Mouse (Mus musculus): ENCODE results near the gene Gm20547. TPM values are rescaled to one million over a fixed set of nuclear protein-coding genes. Genes with fewer than 3 reads are reported as not detected.
"Not testable (repeated sequence)": the region's sequence is repeated elsewhere in the genome, so short reads cannot be mapped to it uniquely, and the experiment has no call there.

The Gm20547 gene
- total and polyA plus RNA-seq, 2 experiments: 0.09 TPM; not detected in 1

DNA sequence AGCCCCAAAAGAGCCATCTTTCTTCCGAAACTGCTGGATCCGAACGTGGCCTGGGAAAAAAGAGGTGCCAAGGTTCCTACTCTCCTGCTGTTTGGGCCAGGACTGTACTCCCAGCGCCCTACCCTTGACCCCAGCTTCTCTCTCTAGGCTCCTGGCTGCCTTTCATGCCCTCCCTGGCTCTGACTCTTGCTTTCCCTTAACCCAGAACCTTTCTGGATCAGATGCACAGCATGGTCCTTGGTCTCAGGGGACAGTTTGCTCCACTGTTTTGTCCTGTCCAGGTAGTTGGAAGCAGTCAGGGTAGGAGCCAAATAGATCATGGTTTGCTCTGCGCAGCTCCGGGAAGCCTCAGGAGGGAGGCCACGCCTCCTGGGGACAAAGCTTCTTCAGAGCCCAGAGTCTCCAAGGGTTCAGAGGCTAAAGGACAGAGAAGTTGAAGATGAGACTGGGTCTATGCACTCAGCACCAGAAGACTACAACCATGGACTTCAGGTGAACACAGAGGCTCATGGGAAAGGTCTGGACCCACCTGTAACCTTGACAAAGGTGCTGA is 66.9 kb downstream of the Gm20547 start:
- Histone ChIP-seq H3K9ac (ENCODE audit: low read depth, low read length) (no peak overlapping the region), H3K27ac (replicated peaks; ENCODE audit: insufficient read depth, low read depth, low read length) (peak overlapping the region; percentile 32), H3K27me3 (ENCODE audit: control insufficient read depth, insufficient read depth, low read length) (no peaks in the 10 kb centered on the region), H3K4me3 (ENCODE audit: insufficient read depth, low read depth, low read length) (no peak overlapping the region), H3K4me1 (ENCODE audit: control insufficient read depth, insufficient read depth, low read length) (peaks cover 12% of the 10 kb centered on the region), H3K79me2 (ENCODE audit: control insufficient read depth, insufficient read depth, low read length) (no peaks in the 10 kb centered on the region), H3K36me3 (ENCODE audit: control insufficient read depth, insufficient read depth, low read length) (no peaks in the 10 kb centered on the region)
- DNase-seq (ENCODE audit: extremely low read depth, low read depth, low spot score): peak; percentile 95
- 24% methylated on average over 7 of the region's 7 CpGs for WGBS
- TF ChIP-seq POLR2A (IDR thresholded peaks at IDR 0.05; ENCODE audit: extremely low read depth, insufficient read depth, low read length): no peak
- TF ChIP-seq CTCF (IDR thresholded peaks at IDR 0.05; ENCODE audit: low read depth, low read length): no peak

DNA sequence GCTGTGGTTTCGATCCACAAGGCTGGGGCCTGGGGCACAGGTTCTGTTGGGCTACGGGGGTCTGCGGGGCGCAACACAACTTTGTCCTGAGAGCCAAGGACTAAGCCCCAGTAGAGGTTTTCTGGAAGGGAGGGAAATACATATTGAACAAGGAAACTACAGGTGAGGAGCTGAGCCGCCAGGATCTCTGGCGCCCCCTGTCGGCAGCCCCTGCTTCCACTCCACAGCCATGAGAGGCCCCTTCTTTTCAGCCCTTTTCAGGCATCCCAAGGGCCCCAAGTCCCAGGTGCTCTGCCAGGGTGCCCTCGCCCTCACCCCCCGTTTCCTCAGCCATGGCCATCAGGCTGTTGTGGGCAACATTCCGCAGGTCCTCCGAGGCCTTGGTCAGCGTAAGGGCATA is 68.1 kb downstream of the Gm20547 start:
- H3K36me3 ChIP-seq (ENCODE audit: control insufficient read depth, insufficient read depth, low read length): not testable (repeated sequence)

DNA sequence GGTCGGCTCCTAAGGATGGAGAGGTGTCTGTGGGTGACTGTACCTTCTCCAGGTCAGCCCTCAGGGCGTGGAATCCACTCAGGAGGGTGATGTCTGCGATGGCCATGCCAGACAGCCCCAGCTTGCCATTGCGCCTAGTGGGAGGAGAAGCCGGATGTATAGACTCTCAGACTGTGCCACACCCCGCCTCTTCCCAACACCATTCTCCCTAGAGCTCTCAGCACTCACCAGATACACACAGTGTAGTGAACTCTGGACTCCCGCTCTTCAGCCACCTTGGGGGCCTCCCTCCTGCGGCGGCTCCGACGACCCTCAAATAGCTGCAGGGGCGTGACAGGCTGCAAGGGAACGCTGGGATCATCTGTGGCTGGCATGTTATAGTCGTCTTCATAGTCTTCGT is 70.6 kb downstream of the Gm20547 start:
- Histone ChIP-seq H3K36me3 (ENCODE audit: control insufficient read depth, insufficient read depth, low read length) (no peaks in the 10 kb centered on the region), H3K4me1 (ENCODE audit: control insufficient read depth, insufficient read depth, low read length) (peaks cover 20% of the 10 kb centered on the region), H3K27ac (replicated peaks; ENCODE audit: insufficient read depth, low read depth, low read length) (no peak overlapping the region), H3K4me3 (ENCODE audit: insufficient read depth, low read depth, low read length) (no peak overlapping the region), H3K9ac (ENCODE audit: low read depth, low read length) (no peak overlapping the region), H3K79me2 (ENCODE audit: control insufficient read depth, insufficient read depth, low read length) (no peaks in the 10 kb centered on the region), H3K27me3 (ENCODE audit: control insufficient read depth, insufficient read depth, low read length) (no peaks in the 10 kb centered on the region)
- DNase-seq (ENCODE audit: extremely low read depth, low read depth, low spot score): no peak
- TF ChIP-seq POLR2A (IDR thresholded peaks at IDR 0.05; ENCODE audit: extremely low read depth, insufficient read depth, low read length): no peak
- TF ChIP-seq CTCF (IDR thresholded peaks at IDR 0.05; ENCODE audit: low read depth, low read length): no peak
- WGBS: 74% methylated on average over 15 of the region's 15 CpGs

More for the DNA sequence above, 68.1 kb downstream of the Gm20547 start:
- peaks cover 15% of the 10 kb centered on the region for H3K4me1 ChIP-seq (ENCODE audit: control insufficient read depth, insufficient read depth, low read length)
- DNase-seq (ENCODE audit: extremely low read depth, low read depth, low spot score); H3K79me2 ChIP-seq (ENCODE audit: control insufficient read depth, insufficient read depth, low read length); H3K4me3 ChIP-seq (ENCODE audit: insufficient read depth, low read depth, low read length); H3K27ac ChIP-seq (replicated peaks; ENCODE audit: insufficient read depth, low read depth, low read length); H3K9ac ChIP-seq (ENCODE audit: low read depth, low read length); H3K27me3 ChIP-seq (ENCODE audit: control insufficient read depth, insufficient read depth, low read length): not testable (repeated sequence)
- TF ChIP-seq CTCF (IDR thresholded peaks at IDR 0.05; ENCODE audit: low read depth, low read length): peak; percentile 83
- 68% methylated on average over 12 of the region's 12 CpGs for WGBS

DNA sequence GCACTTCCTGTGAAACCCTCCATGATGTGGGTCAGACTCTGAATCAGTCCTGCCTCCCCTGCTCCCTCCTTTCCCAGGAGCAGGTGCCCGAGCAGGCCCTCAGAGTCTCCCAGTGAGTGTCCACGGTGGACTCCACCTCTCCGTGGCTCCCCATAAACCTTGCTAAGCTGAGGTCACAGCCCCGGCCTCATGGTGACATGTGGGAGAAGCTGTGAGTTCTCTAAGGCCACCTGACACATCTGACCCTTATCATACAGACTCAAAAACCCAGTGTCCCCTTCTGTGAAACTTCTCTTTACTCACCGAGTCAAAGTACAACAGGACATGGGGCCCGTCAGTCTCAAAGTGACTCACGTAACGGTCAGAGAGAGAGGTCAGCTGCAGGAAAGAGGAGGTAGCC is 71.0 kb downstream of the Gm20547 start:
- H3K27me3 ChIP-seq (ENCODE audit: control insufficient read depth, insufficient read depth, low read length); H3K9ac ChIP-seq (ENCODE audit: low read depth, low read length); H3K36me3 ChIP-seq (ENCODE audit: control insufficient read depth, insufficient read depth, low read length); H3K4me3 ChIP-seq (ENCODE audit: insufficient read depth, low read depth, low read length); H3K79me2 ChIP-seq (ENCODE audit: control insufficient read depth, insufficient read depth, low read length); H3K27ac ChIP-seq (replicated peaks; ENCODE audit: insufficient read depth, low read depth, low read length): not testable (repeated sequence)
- H3K4me1 ChIP-seq (ENCODE audit: control insufficient read depth, insufficient read depth, low read length): peaks cover 20% of the 10 kb centered on the region
- WGBS: 30% methylated on average over 8 of the region's 8 CpGs
- DNase-seq (ENCODE audit: extremely low read depth, low read depth, low spot score): peak; percentile 53

DNA sequence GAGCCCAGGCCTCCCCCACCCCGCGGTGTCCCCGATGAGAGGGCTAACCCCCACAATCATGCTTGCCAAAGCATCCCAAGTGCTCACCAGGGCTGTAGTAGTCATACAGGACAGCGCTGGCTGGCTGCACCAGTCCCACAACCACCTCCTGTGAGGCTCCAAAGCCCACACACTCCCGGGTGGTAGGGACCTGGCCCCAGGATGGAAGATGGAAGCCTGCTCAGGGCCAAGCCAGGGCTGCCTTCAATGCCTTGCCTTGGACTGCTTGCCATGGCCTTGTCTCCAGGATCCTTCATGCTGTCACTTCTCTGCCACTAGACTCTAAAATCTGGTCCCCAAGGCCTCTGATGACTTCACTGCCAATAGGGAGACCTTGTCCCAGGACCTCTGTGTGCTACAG is 71.4 kb downstream of the Gm20547 start:
- H3K27me3 ChIP-seq (ENCODE audit: control insufficient read depth, insufficient read depth, low read length); H3K9ac ChIP-seq (ENCODE audit: low read depth, low read length); DNase-seq (ENCODE audit: extremely low read depth, low read depth, low spot score); H3K36me3 ChIP-seq (ENCODE audit: control insufficient read depth, insufficient read depth, low read length); H3K4me3 ChIP-seq (ENCODE audit: insufficient read depth, low read depth, low read length); H3K79me2 ChIP-seq (ENCODE audit: control insufficient read depth, insufficient read depth, low read length): not testable (repeated sequence)
- Histone ChIP-seq H3K27ac (replicated peaks; ENCODE audit: insufficient read depth, low read depth, low read length) (peak overlapping the region; percentile 26; the same call in 1 of the 2 replicates), H3K4me1 (ENCODE audit: control insufficient read depth, insufficient read depth, low read length) (peaks cover 20% of the 10 kb centered on the region)
- WGBS: 88% methylated on average over 5 of the region's 5 CpGs

DNA sequence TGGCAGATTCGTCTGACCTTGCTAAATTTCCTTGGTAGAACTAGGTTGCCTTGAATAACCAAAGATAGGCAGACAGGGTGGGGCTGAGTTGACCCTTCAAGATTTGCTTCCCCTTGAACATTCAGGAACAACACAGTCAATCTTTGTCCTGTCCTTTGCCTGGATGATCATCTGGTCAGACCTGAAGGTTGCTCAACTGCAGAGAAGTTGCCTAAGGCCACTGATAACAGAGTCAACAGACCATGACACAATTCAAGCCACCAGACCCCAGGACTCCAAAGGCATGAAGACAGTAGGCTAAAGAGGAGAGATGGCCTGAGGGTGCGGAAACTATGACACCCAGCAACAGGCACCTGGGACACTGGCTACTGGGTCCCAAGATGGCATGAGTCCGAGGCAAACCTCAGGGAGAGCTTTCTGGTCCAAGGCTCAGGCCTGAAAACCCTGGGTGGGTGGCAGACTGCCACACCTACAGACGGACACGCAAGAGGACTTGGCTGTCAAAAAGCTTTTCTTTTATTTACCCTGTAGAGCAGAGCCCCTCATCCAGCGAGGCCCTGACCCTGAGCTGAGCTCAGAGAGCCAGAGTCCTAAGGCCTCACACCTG is 73.1 kb downstream of the Gm20547 start:
- Histone ChIP-seq H3K36me3 (ENCODE audit: control insufficient read depth, insufficient read depth, low read length) (no peaks in the 10 kb centered on the region), H3K9ac (ENCODE audit: low read depth, low read length) (peak overlapping the region; percentile 10; the same call in 1 of the 2 replicates), H3K27ac (replicated peaks; ENCODE audit: insufficient read depth, low read depth, low read length) (peak overlapping the region; percentile 88), H3K4me3 (ENCODE audit: insufficient read depth, low read depth, low read length) (0 out of 2 replicates have a peak overlapping the region, but pooled peaks have one; percentile 4), H3K27me3 (ENCODE audit: control insufficient read depth, insufficient read depth, low read length) (no peaks in the 10 kb centered on the region), H3K79me2 (ENCODE audit: control insufficient read depth, insufficient read depth, low read length) (no peaks in the 10 kb centered on the region), H3K4me1 (ENCODE audit: control insufficient read depth, insufficient read depth, low read length) (peaks cover 13% of the 10 kb centered on the region)
- DNase-seq (ENCODE audit: extremely low read depth, low read depth, low spot score): peak; percentile 97
- WGBS: 21% methylated on average over 6 of the region's 6 CpGs
- TF ChIP-seq POLR2A (IDR thresholded peaks at IDR 0.05; ENCODE audit: extremely low read depth, insufficient read depth, low read length) (no peak), CTCF (IDR thresholded peaks at IDR 0.05; ENCODE audit: low read depth, low read length) (no peak)
